Mouse (Mus musculus): ENCODE measurements around the gene Arhgap15. TPM values are rescaled to one million over a fixed set of nuclear protein-coding genes. Genes with fewer than 3 reads are reported as not detected.

Gene Arhgap15
- total and polyA plus RNA-seq, 3 experiments, result 0.39 to 1.2 (median 0.70) TPM

- H3K9ac ChIP-seq (ENCODE audit: low read depth, low read length), result no peak overlapping the region
- H3K4me1 ChIP-seq (ENCODE audit: control insufficient read depth, insufficient read depth, low read length), result no peaks in the 10 kb centered on the region
- H3K27ac ChIP-seq, result no peak overlapping the region
- no peaks in the 10 kb centered on the region for H3K79me2 ChIP-seq (replicated peaks; ENCODE audit: control insufficient read depth, insufficient read depth, low read length)
- intact Hi-C loops (cut with DNase I), result no loop called here
- H3K27me3 ChIP-seq (ENCODE audit: control insufficient read depth, insufficient read depth, low read length), result no peaks in the 10 kb centered on the region
- WGBS, result 67% methylated on average over 6 of the region's 6 CpGs
- no peaks in the 10 kb centered on the region for H3K36me3 ChIP-seq (ENCODE audit: control insufficient read depth, insufficient read depth, low read length)
- no peak overlapping the region for H3K4me3 ChIP-seq
- no peak for DNase-seq
- TF ChIP-seq EP300 (IDR thresholded peaks at IDR 0.05; ENCODE audit: insufficient read depth, low read depth, low read length), result no peak
- no peak for TF ChIP-seq POLR2A (IDR thresholded peaks at IDR 0.05; ENCODE audit: insufficient read depth, low read depth, low read length)
- no peak for TF ChIP-seq CTCF (IDR thresholded peaks at IDR 0.05)
Measured at GRCm38 (mm10) chr2:43791575-43791974, 43.0 kb downstream of the Arhgap15 start.

GRCm38 (mm10) chr2:43793105-43793504 is 44.5 kb downstream of the Arhgap15 start:
- Histone ChIP-seq H3K79me2 (replicated peaks; ENCODE audit: control insufficient read depth, insufficient read depth, low read length) (no peaks in the 10 kb centered on the region), H3K9ac (ENCODE audit: low read depth, low read length) (no peak overlapping the region), H3K36me3 (ENCODE audit: control insufficient read depth, insufficient read depth, low read length) (no peaks in the 10 kb centered on the region), H3K4me3 (no peak overlapping the region), H3K27ac (no peak overlapping the region), H3K27me3 (ENCODE audit: control insufficient read depth, insufficient read depth, low read length) (no peaks in the 10 kb centered on the region), H3K4me1 (ENCODE audit: control insufficient read depth, insufficient read depth, low read length) (no peaks in the 10 kb centered on the region)
- TF ChIP-seq CTCF (IDR thresholded peaks at IDR 0.05) (no peak), EP300 (IDR thresholded peaks at IDR 0.05; ENCODE audit: insufficient read depth, low read depth, low read length) (no peak), POLR2A (IDR thresholded peaks at IDR 0.05; ENCODE audit: insufficient read depth, low read depth, low read length) (no peak)
- intact Hi-C loops (cut with DNase I), result no loop called here
- no peak for DNase-seq
- 63% methylated on average over 3 of the region's 3 CpGs for WGBS

GRCm38 (mm10) chr2:43794700-43795099 is 46.1 kb downstream of the Arhgap15 start:
- no peaks in the 10 kb centered on the region for H3K79me2 ChIP-seq (replicated peaks; ENCODE audit: control insufficient read depth, insufficient read depth, low read length)
- no peak overlapping the region for H3K4me3 ChIP-seq
- no peak overlapping the region for H3K27ac ChIP-seq
- intact Hi-C loops (cut with DNase I), result no loop called here
- no peak for DNase-seq
- no peaks in the 10 kb centered on the region for H3K27me3 ChIP-seq (ENCODE audit: control insufficient read depth, insufficient read depth, low read length)
- no peaks in the 10 kb centered on the region for H3K4me1 ChIP-seq (ENCODE audit: control insufficient read depth, insufficient read depth, low read length)
- no peaks in the 10 kb centered on the region for H3K36me3 ChIP-seq (ENCODE audit: control insufficient read depth, insufficient read depth, low read length)
- no peak for TF ChIP-seq POLR2A (IDR thresholded peaks at IDR 0.05; ENCODE audit: insufficient read depth, low read depth, low read length)
- TF ChIP-seq CTCF (IDR thresholded peaks at IDR 0.05), result no peak
- no peak for TF ChIP-seq EP300 (IDR thresholded peaks at IDR 0.05; ENCODE audit: insufficient read depth, low read depth, low read length)
- H3K9ac ChIP-seq (ENCODE audit: low read depth, low read length), result no peak overlapping the region
- WGBS, result 80% methylated on average over 5 of the region's 5 CpGs

GRCm38 (mm10) chr2:43796448-43796847 is 47.8 kb downstream of the Arhgap15 start:
- no peak for DNase-seq
- Histone ChIP-seq H3K36me3 (ENCODE audit: control insufficient read depth, insufficient read depth, low read length) (no peaks in the 10 kb centered on the region), H3K9ac (ENCODE audit: low read depth, low read length) (no peak overlapping the region), H3K79me2 (replicated peaks; ENCODE audit: control insufficient read depth, insufficient read depth, low read length) (no peaks in the 10 kb centered on the region), H3K4me3 (no peak overlapping the region), H3K4me1 (ENCODE audit: control insufficient read depth, insufficient read depth, low read length) (no peaks in the 10 kb centered on the region), H3K27ac (no peak overlapping the region), H3K27me3 (ENCODE audit: control insufficient read depth, insufficient read depth, low read length) (no peaks in the 10 kb centered on the region)
- TF ChIP-seq EP300 (IDR thresholded peaks at IDR 0.05; ENCODE audit: insufficient read depth, low read depth, low read length) (no peak), POLR2A (IDR thresholded peaks at IDR 0.05; ENCODE audit: insufficient read depth, low read depth, low read length) (no peak), CTCF (IDR thresholded peaks at IDR 0.05) (no peak)
- 83% methylated on average over 4 of the region's 4 CpGs for WGBS
- intact Hi-C loops (cut with DNase I), result no loop called here

GRCm38 (mm10) chr2:43805960-43806744 is 57.5 kb downstream of the Arhgap15 start:
- no peaks in the 10 kb centered on the region for H3K36me3 ChIP-seq (ENCODE audit: control insufficient read depth, insufficient read depth, low read length)
- no peaks in the 10 kb centered on the region for H3K27me3 ChIP-seq (ENCODE audit: control insufficient read depth, insufficient read depth, low read length)
- intact Hi-C loops (cut with DNase I), result no loop called here
- 60% methylated on average over 4 of the region's 4 CpGs for WGBS
- H3K79me2 ChIP-seq (replicated peaks; ENCODE audit: control insufficient read depth, insufficient read depth, low read length), result no peaks in the 10 kb centered on the region
- H3K4me3 ChIP-seq, result no peak overlapping the region
- H3K9ac ChIP-seq (ENCODE audit: low read depth, low read length), result no peak overlapping the region
- H3K27ac ChIP-seq, result peak overlapping the region; percentile 16; the same call in 1 of the 2 replicates
- TF ChIP-seq EP300 (IDR thresholded peaks at IDR 0.05; ENCODE audit: insufficient read depth, low read depth, low read length) (no peak), CTCF (IDR thresholded peaks at IDR 0.05) (no peak), POLR2A (IDR thresholded peaks at IDR 0.05; ENCODE audit: insufficient read depth, low read depth, low read length) (no peak)
- H3K4me1 ChIP-seq (ENCODE audit: control insufficient read depth, insufficient read depth, low read length), result no peaks in the 10 kb centered on the region
- DNase-seq, result peak; percentile 54 to 57

Measured in heart, adult 2 months (tissue).